Mouse (Mus musculus) mouse trophoblast stem cell (cell line): ENCODE measurements at regions not wholly inside any gene's neighbourhood (a gene's known extent, or its start where the extent isn't known, plus 50 kb on each side); places are given as distances from the start of the nearest gene placed in this dataset.
"Not testable (repeated sequence)": the region's sequence is repeated elsewhere in the genome, so short reads cannot be mapped to it uniquely, and the experiment has no call there.

ENCODE experiments used
- in situ Hi-C, 2 experiments: fragments of 300-500 bp; cut with MseI, MboI; formaldehyde crosslinking; loops; 2 replicates in 1 of 2; 3 replicates in 1 of 2; pipeline ENCODE4 v1.15.1; 2025

DNA sequence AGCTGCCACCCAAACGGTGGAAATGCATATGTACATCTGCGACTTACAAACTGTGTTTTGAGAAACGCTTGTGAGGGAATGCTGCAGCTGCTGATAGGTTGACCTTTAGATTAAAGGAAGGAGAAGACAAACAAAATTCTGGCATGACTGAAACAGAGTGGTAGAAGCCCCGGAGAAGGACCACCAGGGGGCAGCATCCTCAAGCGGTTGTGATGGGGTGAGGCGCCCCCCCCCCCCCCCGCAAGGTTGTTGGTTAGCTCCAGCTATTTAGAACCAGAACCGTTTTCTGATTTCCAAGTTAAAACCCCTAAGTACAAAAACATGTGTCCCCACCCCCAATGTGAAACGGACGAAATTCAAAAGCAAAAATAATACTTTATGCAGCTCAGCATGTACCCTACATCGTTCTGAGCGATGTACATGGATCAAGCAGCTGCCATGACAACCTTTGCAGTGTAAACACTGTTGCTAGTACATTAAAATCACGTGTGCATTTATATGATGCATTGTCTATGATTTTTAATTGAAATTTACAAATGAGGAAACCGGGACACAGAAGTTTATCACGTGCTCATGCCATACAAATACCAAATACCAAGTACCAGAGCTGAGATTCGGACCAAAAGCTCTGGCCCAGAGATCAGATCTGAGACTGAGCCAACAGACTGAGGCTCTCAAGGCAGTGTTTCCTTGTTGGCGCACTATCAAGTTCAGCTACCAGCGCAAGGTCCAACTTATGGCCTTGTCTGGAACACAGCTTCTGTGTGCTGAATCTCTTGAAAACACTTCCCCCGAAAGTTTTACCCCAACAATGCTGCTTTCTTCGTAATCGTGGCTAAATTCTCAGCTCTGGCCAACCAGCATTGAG is 100.0 kb upstream of the Ifngr1 start:
- in situ Hi-C loops = loop anchor here (10.0 kb wide), 2 partner anchors 183 to 193 kb away; no protein-coding TSS in a partner anchor

DNA sequence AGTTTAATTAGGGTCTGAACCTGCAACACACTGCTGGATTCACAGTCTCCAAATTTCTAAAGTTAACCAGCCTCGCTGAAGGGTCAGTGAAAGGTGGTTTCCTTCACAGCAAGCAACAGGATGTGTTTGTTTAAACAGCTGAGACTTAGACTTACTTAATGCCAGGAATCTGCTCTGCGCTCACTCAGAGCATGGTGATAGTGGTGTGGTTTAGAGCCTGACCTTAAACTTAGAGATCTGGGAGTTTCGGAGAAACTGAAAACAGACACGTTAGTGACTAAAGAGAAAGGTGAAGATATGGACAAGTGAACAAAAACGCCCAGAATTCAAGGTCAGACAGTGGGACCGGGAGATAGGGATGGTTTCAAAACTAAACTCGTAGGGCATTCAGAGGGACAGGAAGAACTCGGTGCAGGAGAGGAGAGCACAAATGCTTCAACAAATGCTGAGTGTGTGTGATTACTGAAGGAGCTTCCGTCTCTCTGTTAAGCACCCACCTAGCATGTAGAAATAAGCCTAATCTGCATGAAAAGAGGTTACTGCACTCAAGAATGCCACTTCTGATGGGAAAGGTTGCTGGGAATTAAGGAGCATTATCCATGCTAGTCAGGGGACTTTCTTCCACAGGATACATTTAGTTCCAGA is 97.2 kb upstream of the Ifngr1 start:
- in situ Hi-C loops = loop anchor here (10.0 kb wide), 2 partner anchors 180 to 190 kb away; no protein-coding TSS in a partner anchor

DNA sequence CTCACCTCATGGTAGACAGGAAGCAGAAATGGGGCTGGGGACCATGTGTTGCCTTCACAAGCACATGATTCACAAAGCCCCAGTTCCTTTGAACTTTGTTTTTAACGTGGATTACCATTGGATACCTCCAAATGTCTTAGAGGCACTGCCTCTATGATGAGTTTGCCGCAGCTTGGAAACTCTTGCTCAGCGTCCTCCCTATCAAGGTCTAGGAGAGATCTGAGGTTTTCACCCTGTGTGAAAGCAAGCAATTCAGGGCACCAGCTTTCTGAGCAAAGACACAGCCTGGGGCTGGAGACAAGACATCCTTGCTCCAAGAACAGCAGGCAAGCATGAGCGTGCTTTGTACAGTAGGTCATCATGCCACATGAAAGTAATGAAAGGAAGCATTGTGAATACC is 93.6 kb upstream of the Ifngr1 start:
- in situ Hi-C loops = loop anchor here (10.0 kb wide), 2 partner anchors 177 to 187 kb away; no protein-coding TSS in a partner anchor

DNA sequence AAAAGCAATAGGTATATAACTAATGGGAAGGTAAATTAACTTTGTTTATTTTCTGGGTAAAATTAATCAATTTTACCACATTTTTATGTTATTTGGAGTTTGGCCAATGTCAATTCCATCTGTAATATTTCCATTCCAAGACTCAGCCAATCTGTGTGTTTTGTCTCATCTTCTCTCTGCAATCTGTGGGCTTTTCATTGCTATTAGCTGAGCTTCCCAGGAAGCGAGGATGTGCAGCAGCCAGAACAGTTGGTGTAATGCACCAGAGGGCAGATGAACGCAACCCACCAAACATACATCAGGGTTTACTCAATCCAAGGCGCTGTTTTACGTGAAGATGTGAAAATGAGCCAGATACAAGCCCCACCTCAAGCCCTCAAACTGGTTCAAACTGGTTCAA is 88.9 kb upstream of the Ifngr1 start:
- in situ Hi-C loops = no loop called here

DNA sequence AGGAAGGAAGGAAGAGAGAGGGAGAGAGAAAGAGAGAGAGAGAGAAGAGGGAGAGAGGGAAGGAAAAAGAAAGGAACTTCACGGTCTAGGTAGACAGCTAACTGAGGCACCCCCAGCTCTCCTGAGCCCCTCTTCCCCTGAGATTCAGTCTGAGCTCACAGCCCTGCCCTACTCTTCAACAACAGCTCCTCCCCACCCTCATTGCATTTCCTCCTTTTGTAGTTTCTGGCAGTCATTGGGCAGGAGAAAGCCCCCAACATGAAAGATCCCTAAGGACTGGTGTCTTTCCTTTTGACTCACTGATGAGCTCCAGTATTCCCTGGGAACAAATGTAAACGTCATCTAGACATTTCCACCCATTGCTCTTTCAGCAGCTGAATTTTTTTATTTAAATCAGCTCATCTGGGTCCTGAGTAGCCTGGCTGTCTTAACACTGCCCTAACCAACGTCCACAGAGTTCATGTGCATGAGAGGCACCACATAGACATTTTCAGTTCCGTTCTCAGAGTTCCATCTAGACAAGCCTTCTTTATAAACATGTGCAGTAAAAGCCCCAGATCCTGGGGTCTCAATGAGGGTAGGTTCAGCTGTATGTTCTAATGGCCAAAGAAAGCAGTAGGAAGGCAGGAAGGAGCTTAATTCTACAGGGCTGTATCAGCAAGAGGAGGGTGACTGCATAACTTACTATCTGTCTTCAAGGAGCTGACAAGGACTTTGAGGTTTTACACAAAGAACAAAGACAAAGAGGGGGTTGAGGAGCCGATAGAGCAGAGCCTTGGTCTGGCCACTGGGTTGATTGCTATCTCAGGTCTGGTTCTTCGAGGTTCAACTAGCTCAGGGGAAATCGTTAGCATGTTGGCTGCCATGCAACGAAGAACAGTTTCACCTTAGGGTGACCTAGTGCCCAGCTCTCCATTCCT is 87.6 kb upstream of the Ifngr1 start:
- in situ Hi-C loops = no loop called here

DNA sequence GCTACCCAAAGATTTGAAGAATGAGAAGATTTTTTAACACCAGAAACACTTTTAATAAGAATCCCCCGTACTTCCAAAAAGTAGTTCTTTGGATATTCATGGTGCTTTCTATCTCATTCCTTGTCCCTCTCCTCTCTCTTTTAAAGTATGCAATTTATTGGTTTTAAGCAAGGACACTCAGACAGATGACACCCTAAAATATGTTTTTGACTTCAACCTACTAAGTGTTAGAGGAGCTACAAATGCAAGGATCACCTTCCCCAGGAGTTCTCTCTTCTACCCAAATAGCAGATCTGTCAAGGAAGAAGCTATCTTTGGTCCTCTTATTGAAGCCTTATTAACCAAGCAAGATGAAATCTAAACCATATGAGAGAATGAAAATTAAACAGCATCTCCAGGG is 86.6 kb upstream of the Ifngr1 start:
- in situ Hi-C loops = no loop called here

DNA sequence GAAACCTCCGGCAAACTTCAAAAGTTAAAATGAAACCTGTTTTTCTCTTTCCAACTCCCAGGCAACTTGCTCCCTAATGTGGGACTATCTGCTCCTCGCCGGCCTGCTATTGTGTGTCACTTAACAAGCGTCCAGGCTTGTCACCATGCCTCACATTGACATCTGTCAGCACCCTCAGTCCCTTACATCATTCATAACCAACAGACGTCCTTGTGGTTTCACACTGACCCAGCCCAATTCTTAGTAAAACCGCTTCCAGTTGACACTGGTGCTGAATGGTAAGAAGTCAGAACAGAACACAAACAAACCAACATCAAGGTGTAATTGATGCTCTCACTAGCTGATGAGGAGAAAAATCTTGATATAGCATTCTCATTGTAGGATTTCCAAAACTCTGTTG is 85.8 kb upstream of the Ifngr1 start:
- in situ Hi-C loops = no loop called here

DNA sequence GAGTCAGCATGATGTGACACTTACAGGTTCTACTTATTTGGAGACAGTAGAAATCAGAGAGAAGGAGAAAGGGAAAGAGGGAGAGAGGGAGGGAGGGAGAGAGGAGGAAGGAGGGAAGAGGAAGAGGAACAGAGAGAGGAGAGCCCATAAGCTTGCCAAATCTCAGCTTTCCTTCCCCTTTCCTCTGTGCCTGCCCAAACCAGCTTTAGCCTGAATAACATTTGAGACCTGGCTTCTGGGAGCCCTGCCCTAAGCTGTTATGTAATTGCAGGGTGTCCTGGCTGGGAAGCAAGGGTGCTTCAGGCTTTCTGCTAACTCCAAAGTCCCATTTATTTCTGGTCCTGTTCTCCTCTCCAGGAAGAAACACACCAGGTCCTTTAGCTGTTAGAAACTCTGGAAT is 85.3 kb upstream of the Ifngr1 start:
- in situ Hi-C loops = no loop called here

DNA sequence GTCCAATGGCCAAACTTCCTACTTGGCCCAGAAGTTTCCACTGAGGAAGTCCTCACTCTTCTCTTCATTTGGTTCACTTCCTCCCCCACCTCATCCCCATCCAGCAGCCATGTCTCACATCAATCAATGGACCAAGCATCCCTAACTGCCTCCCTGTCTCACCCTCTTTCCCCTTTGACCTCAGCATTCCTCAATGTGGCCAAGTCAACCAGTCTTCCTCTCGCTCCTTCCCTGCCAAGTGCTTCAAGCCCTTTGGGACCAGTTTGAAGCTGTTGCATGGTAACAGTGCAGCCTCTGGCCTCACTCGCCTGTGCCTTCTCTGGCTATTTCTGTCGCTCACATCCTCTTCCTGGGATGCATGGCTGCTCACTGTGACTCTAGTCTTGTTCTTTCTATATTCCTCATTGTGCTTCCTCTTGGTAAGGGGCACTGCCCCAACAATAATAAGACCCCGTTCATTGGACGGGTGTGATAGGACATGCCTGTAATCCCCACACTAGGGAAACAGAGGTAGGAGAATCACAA is 83.5 kb upstream of the Ifngr1 start:
- in situ Hi-C loops = no loop called here

DNA sequence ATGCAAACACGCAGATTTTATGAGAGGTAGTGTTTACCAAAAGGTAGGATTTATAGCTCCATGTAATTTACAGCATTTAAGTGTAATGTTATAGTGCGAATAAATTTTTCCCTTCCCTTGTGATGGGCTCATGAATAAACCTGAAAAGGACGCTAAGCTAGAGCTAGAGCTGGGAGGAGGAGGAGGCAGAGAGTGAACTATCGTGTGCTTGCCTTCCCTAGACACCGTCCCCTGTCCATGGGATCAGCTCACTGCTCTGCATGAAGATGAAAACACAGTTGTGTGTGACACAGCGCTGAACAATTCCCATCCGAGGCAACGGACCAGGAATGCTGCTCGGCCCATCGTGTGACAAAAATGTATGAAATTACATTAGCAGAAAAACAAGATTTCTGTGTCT is 81.7 kb upstream of the Ifngr1 start:
- in situ Hi-C loops = no loop called here

DNA sequence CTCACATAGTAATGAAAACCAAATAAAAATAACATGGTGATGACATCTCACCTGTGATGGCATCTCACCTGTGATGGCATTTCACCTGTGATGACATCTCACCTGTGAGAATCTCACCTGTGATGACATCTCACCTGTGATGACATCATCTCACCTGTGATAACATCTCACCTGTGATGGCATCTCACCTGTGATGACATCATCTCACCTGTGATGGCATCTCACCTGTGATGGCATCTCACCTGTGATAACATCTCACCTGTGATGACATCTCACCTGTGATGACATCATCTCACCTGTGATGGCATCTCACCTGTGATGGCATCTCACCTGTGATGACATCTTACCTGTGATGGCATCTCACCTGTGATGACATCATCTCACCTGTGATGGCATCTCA is 77.4 kb upstream of the Ifngr1 start:
- in situ Hi-C loops = not testable (repeated sequence)

DNA sequence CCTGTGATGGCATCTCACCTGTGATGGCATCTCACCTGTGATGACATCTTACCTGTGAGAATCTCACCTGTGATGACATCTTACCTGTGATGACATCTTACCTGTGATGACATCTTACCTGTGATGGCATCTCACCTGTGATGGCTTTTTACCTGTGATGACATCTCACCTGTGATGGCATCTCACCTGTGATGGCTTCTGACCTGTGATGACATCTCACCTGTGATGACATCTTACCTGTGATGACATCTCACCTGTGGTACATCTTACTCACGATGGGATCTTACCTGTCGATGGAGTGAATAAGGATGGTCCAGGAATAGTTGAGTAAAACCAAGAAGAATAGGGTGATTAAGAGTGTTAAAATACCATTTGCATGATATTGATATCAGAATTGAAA is 76.9 kb upstream of the Ifngr1 start:
- in situ Hi-C loops = loop anchor here in 1 of 2 experiments (5.0 kb wide), 1 partner anchor 273 kb away; no protein-coding TSS in a partner anchor

DNA sequence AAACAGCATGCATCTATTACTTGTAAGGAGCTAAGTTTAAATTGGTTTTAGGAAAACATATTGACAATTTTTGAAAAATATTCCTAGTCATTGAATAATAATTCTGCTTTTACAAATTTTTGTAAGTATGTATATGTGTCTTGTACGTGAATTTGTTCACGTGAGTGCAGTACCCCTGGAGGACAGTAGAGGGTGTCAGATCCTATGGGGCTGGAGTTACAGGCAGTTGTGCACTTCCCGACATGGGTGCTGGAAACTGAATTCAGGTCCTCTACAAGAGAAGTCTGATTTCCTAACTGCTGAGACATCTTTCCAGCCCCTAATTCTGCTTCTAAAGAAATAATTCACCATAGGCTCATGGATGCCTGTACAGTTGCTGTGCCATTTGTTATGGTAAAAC is 75.7 kb upstream of the Ifngr1 start:
- in situ Hi-C loops = loop anchor here in 1 of 2 experiments (5.0 kb wide), 1 partner anchor 274 kb away; no protein-coding TSS in a partner anchor

DNA sequence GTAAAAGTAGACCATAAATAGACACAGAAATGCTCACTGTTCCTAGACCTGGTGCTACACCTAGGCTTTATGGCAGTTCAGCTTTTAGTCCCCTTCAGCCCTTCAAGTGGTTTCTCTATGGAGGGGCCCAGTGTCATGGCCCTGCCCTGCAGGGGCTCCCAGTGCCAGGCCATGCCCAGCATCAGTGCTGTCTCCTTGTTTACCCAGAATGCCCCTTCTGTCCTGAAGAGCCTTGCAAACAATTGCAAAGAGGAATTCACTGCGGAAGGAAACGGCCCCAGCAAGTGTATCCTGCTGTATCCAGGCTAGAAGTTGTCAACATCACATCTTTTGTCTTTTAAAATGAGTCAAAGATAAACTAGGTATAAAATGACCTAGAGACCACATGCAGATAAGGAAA is 74.7 kb upstream of the Ifngr1 start:
- in situ Hi-C loops = loop anchor here in 1 of 2 experiments (5.0 kb wide), 1 partner anchor 275 kb away; no protein-coding TSS in a partner anchor

DNA sequence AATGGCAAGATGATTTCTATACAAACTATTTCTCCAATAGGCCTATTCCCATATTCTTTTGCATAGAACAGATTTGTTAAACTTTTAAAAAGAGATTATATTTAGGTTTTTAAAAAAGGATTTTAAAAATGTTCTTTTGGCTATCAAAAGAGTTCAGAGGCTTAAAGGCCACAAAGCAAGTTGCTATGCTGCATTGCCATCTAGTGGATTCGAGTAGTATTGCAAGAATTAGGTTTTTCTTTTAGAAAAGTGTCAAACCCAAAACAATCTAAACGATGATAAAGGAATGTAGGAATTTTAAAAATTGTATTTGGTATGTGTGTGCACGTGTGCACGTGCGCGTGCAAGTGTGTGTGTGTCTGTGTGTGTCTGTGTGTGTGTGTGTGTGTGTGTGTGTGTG is 73.0 kb upstream of the Ifngr1 start:
- in situ Hi-C loops = loop anchor here in 1 of 2 experiments (5.0 kb wide), 1 partner anchor 276 kb away; no protein-coding TSS in a partner anchor

DNA sequence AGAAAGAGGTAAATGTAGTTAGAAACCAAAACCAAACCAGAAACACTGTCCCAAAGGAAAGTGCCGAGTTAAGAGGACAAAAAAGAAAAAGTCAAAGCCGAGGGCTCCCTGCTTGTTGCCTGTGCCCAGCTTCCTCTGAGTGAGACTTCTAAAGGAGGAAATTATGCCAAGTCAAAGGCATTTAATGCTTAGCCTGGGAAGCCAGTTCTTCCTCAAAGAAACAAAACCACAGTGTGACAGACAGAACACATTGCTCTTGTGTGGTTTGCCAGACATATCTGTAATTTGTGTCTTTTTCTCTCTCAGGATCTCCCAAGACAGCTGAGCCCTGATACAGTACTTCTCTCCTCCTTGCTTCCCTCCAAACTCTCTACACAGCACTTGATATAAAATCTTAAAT is 69.6 kb upstream of the Ifngr1 start:
- in situ Hi-C loops = loop anchor here in 1 of 2 experiments (10.0 kb wide), 1 partner anchor 277 kb away; no protein-coding TSS in a partner anchor

DNA sequence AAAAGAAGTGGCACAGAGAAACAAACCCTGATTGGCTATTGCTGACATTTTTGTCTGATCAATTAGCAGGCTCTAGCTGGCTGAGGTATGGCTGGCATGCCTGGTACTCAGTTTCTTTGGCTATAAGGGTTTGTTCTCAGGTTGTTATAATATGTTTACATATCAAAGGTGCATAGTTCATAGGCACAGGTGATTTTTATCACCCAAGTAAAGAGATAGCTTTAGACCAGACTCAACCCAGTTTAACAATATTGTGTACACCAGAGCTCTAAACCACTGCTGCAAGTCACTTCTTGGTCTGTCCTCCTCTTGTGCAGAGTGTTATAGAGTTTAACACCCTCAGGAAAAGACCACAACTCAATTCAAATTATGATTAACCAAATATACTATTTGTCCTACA is 65.8 kb upstream of the Ifngr1 start:
- in situ Hi-C loops = loop anchor here in 1 of 2 experiments (10.0 kb wide), 1 partner anchor 281 kb away; no protein-coding TSS in a partner anchor

DNA sequence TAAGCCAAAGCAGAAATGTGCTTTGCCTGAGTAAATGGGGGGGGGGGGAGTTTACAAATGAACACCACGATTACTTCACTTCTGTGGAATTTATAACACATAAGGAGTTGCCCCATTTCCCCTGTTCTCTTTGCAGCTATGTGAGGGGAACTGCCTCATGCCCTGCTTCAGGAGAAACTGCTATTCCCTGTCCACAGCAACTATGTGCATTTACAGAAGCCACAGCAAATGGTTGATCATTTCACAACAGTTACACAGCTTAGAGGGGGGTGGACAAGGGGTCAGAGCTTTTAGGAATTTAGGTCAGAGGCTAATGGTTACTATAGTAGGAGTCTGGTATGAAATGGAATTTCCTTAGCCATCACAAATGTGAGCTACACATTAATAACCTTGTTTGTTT is 65.4 kb upstream of the Ifngr1 start:
- in situ Hi-C loops = loop anchor here in 1 of 2 experiments (10.0 kb wide), 1 partner anchor 282 kb away; no protein-coding TSS in a partner anchor

DNA sequence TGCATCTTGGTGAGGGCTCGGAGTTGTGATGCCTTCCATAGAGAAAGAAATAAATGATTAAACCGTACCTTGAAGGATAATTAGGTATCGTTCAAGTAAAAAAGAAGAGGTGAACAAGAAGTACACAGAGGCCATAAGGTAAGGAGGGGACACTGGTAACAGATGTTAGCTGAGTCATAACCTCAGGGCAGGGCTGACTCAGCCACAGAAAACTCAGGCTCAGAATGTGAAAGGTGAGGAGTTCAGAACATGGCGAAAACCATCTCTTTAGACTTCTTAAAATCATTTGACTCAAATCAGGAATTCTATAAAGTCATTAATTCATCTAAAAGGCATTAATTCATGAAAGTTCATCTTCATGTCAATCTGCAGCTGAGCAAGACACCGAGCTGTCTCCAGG is 62.1 kb upstream of the Ifngr1 start:
- in situ Hi-C loops = loop anchor here in 1 of 2 experiments (10.0 kb wide), 1 partner anchor 285 kb away; no protein-coding TSS in a partner anchor

DNA sequence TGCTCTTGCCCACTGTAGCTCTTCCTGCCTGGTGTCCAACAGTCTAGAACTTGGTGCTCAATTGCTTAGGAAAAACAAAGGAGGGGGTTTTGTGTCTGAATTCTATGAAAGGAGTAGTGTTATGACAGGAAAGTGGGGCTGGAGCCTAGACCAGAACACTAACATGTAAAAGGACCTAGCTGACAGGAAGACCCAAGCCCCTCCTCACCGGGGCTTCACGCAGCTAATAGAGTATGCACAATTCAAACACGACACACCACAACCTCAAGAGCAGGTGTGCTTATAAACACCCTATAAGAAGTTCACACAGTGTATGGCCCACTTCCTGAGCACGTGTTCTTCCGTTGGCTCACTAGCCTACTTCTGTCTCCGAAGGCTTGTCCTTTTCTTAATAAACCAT is 61.7 kb upstream of the Ifngr1 start:
- in situ Hi-C loops = no loop called here

DNA sequence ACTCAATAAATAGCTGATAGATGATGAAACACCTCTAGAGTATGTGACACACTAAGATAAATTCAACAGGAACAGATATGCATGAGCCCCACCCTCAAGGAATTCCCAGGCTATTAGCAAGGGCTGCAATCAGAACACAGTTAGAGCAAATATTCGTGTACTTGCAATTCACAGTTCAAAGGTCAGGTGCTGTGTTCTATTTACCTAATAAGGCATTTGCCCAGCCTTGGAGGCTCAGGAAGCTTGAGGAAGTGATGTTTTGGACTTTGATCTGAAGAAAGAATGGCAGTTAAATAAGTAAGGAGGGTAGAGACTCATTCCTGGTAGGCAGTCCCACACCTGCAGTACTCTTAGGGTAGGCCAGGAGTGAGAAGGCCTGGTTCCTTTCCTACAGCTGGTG is 60.3 kb upstream of the Ifngr1 start:
- in situ Hi-C loops = no loop called here
